Mouse (Mus musculus) kidney, embryonic 15.5 days (tissue): ENCODE results near the gene Btbd17. TPM values are rescaled to one million over a fixed set of nuclear protein-coding genes. Genes with fewer than 3 reads are reported as not detected.

ENCODE experiments used
- ATAC-seq: fragments of 200-750 bp; cut with Nextera tagmentation; replicated peaks from 2 replicates; pipeline ENCODE4 v1.8.0; 2017; ENCODE audit warnings: moderate TSS enrichment; ENCODE audit not compliant: low FRiP score
- H3K27ac ChIP-seq: fragments of 300-500 bp; sonication (generic); 2 replicates; pipeline ENCODE4 v1.5.1; 2015; ENCODE audit warnings: mild to moderate bottlenecking, inconsistent platforms
- H3K27me3 ChIP-seq: fragments of 300-500 bp; sonication (generic); 2 replicates; pipeline ENCODE4 v1.6.1; 2015; ENCODE audit warnings: inconsistent platforms
- H3K36me3 ChIP-seq: fragments of 300-500 bp; sonication (generic); 2 replicates; pipeline ENCODE4 v1.6.1; 2015; ENCODE audit warnings: inconsistent platforms
- H3K4me1 ChIP-seq: fragments of 300-500 bp; sonication (generic); 2 replicates; pipeline ENCODE4 v1.6.1; 2015; ENCODE audit warnings: inconsistent platforms
- H3K4me2 ChIP-seq: fragments of 300-500 bp; sonication (generic); 2 replicates; pipeline ENCODE4 v1.6.1; 2015; ENCODE audit warnings: moderate library complexity, mild to moderate bottlenecking, inconsistent platforms
- H3K4me3 ChIP-seq: fragments of 300-500 bp; sonication (generic); replicated peaks from 2 replicates; pipeline ENCODE4 v1.5.1; 2015; ENCODE audit warnings: mild to moderate bottlenecking, inconsistent platforms
- H3K9ac ChIP-seq: fragments of 300-500 bp; sonication (generic); 2 replicates; pipeline ENCODE4 v1.6.1; 2015; ENCODE audit warnings: mild to moderate bottlenecking, inconsistent platforms
- H3K9me3 ChIP-seq: fragments of 300-500 bp; sonication (generic); replicated peaks from 2 replicates; pipeline ENCODE4 v1.6.1; 2016; ENCODE audit warnings: inconsistent platforms
- WGBS: fragments of 180-500 bp; shearing (Covaris S2); methylation state at CpG from one replicate; pipeline ENCODE4 v1.1.7; 2015; ENCODE audit warnings: mixed read lengths; 5-methylcytosine and 5-hydroxymethylcytosine counted together
- polyA plus RNA-seq: library from polyadenylated mRNA; unstranded; fragments of >200 nt; fragmentation: Nextera tagmentation; extraction: Ambion mirVana; gene quantifications from 2 replicates; pipeline ENCODE4 v1.2.1, GENCODE M21; 2015

Gene Btbd17
- polyA plus RNA-seq, 1 experiment from 2014 or later = 1.5 TPM

- no peak overlapping the region for H3K4me2 ChIP-seq
- ATAC-seq = no peak
These were observed 6.2 kb upstream of the Btbd17 start for GRCm38 (mm10) chr11:114801906-114802305.

GRCm38 (mm10) chr11:114798624-114799023 is 2.9 kb upstream of the Btbd17 start, which contains the start of gene Gpr142:
Gpr142 (plus strand) TSS chr11:114798924.
- H3K27me3 ChIP-seq = peaks cover 7% of the 10 kb centered on the region
- no peak for ATAC-seq
- no peak within 1 kb of the TSS for H3K4me2 ChIP-seq
- WGBS = 95% methylated on average over 3 of the region's 3 CpGs
- H3K9ac ChIP-seq = no peak within 1 kb of the TSS
- no peak within 1 kb of the TSS for H3K27ac ChIP-seq
- H3K9me3 ChIP-seq = 0 out of 2 replicates have a peak, but pooled peaks cover 3% of the 10 kb centered on the region
- no peaks in the 10 kb centered on the region for H3K36me3 ChIP-seq
- no peak within 1 kb of the TSS for H3K4me3 ChIP-seq
- peaks cover 38% of the 10 kb centered on the region for H3K4me1 ChIP-seq

More at GRCm38 (mm10) chr11:114801906-114802305, 6.2 kb upstream of the Btbd17 start:
- no peaks in the 10 kb centered on the region for H3K36me3 ChIP-seq
- H3K27ac ChIP-seq = no peak overlapping the region
- no peaks in the 10 kb centered on the region for H3K27me3 ChIP-seq
- no peak overlapping the region for H3K4me3 ChIP-seq
- 96% methylated on average over 1 of the region's 1 CpGs for WGBS
- H3K9ac ChIP-seq = no peak overlapping the region
- 0 out of 2 replicates have a peak, but pooled peaks cover 3% of the 10 kb centered on the region for H3K9me3 ChIP-seq
- peaks cover 11% of the 10 kb centered on the region for H3K4me1 ChIP-seq

- no peaks in the 10 kb centered on the region for H3K36me3 ChIP-seq
- no peak for ATAC-seq
- H3K27ac ChIP-seq = no peak overlapping the region
- H3K27me3 ChIP-seq = peaks cover 14% of the 10 kb centered on the region
- H3K9ac ChIP-seq = no peak overlapping the region
- H3K4me2 ChIP-seq = no peak overlapping the region
- peaks cover 39% of the 10 kb centered on the region for H3K4me1 ChIP-seq
- 83% methylated on average over 3 of the region's 3 CpGs for WGBS
- 0 out of 2 replicates have a peak, but pooled peaks cover 3% of the 10 kb centered on the region for H3K9me3 ChIP-seq
- H3K4me3 ChIP-seq = no peak overlapping the region
These were observed 2.2 kb upstream of the Btbd17 start for GRCm38 (mm10) chr11:114797981-114798380.

- 91% methylated on average over 7 of the region's 7 CpGs for WGBS
- no peaks in the 10 kb centered on the region for H3K36me3 ChIP-seq
- no peak overlapping the region for H3K4me3 ChIP-seq
- H3K4me1 ChIP-seq = peaks cover 35% of the 10 kb centered on the region
- H3K4me2 ChIP-seq = no peak overlapping the region
- no peak overlapping the region for H3K27ac ChIP-seq
- 0 out of 2 replicates have a peak, but pooled peaks cover 3% of the 10 kb centered on the region for H3K9me3 ChIP-seq
- no peak overlapping the region for H3K9ac ChIP-seq
- ATAC-seq = no peak
- H3K27me3 ChIP-seq = peaks cover 22% of the 10 kb centered on the region
These were observed 1.4 kb upstream of the Btbd17 start for GRCm38 (mm10) chr11:114797176-114797575.

- Histone ChIP-seq H3K4me1 (peaks cover 51% of the 10 kb centered on the region), H3K9ac (no peak overlapping the region), H3K9me3 (no peaks in the 10 kb centered on the region), H3K4me3 (peak overlapping the region; percentile 39), H3K4me2 (peak overlapping the region; percentile 65), H3K36me3 (no peaks in the 10 kb centered on the region), H3K27ac (peak overlapping the region; percentile 66), H3K27me3 (peaks cover 41% of the 10 kb centered on the region)
- ATAC-seq = peak; percentile 86
- 3% methylated on average over 7 of the region's 7 CpGs for WGBS
These were observed 456 bp downstream of the Btbd17 start for GRCm38 (mm10) chr11:114795231-114795746.

GRCm38 (mm10) chr11:114794691-114795090 is 1.1 kb downstream of the Btbd17 start:
- peaks cover 46% of the 10 kb centered on the region for H3K27me3 ChIP-seq
- peak overlapping the region; percentile 54; the same call in 1 of the 2 replicates for H3K27ac ChIP-seq
- peak overlapping the region; percentile 65 for H3K4me2 ChIP-seq
- H3K9me3 ChIP-seq = no peaks in the 10 kb centered on the region
- H3K36me3 ChIP-seq = no peaks in the 10 kb centered on the region
- no peak for ATAC-seq
- no peak overlapping the region for H3K4me3 ChIP-seq
- H3K9ac ChIP-seq = no peak overlapping the region
- H3K4me1 ChIP-seq = peaks cover 56% of the 10 kb centered on the region
- WGBS = 48% methylated on average over 4 of the region's 4 CpGs

GRCm38 (mm10) chr11:114793868-114794545 is 1.7 kb downstream of the Btbd17 start:
- ATAC-seq = no peak
- peaks cover 53% of the 10 kb centered on the region for H3K27me3 ChIP-seq

GRCm38 (mm10) chr11:114792931-114793494 is 2.7 kb downstream of the Btbd17 start:
- ATAC-seq = no peak
- no peak overlapping the region for H3K27ac ChIP-seq
- WGBS = 58% methylated on average over 5 of the region's 5 CpGs
- H3K36me3 ChIP-seq = no peaks in the 10 kb centered on the region
- no peak overlapping the region for H3K4me3 ChIP-seq
- peaks cover 66% of the 10 kb centered on the region for H3K4me1 ChIP-seq
- H3K9me3 ChIP-seq = no peaks in the 10 kb centered on the region
- H3K9ac ChIP-seq = no peak overlapping the region
- H3K4me2 ChIP-seq = no peak overlapping the region
- peaks cover 63% of the 10 kb centered on the region for H3K27me3 ChIP-seq

More at GRCm38 (mm10) chr11:114793868-114794545, 1.7 kb downstream of the Btbd17 start:
- 62% methylated on average over 19 of the region's 19 CpGs for WGBS
- no peaks in the 10 kb centered on the region for H3K9me3 ChIP-seq
- H3K36me3 ChIP-seq = no peaks in the 10 kb centered on the region
- no peak overlapping the region for H3K4me2 ChIP-seq
- H3K9ac ChIP-seq = no peak overlapping the region
- no peak overlapping the region for H3K4me3 ChIP-seq
- H3K4me1 ChIP-seq = peaks cover 62% of the 10 kb centered on the region
- no peak overlapping the region for H3K27ac ChIP-seq

GRCm38 (mm10) chr11:114791891-114792411 is 3.8 kb downstream of the Btbd17 start:
- Histone ChIP-seq H3K4me1 (peaks cover 66% of the 10 kb centered on the region), H3K4me2 (peak overlapping the region; percentile 85), H3K36me3 (no peaks in the 10 kb centered on the region), H3K27me3 (peaks cover 74% of the 10 kb centered on the region), H3K27ac (no peak overlapping the region), H3K4me3 (peak overlapping the region; percentile 45), H3K9me3 (no peaks in the 10 kb centered on the region), H3K9ac (peak overlapping the region; percentile 36)
- ATAC-seq = no peak
- under 1% methylated on average over 59 of the region's 59 CpGs for WGBS

- peak overlapping the region; percentile 36 for H3K9ac ChIP-seq
- ATAC-seq = no peak
- H3K27me3 ChIP-seq = peaks cover 79% of the 10 kb centered on the region
These were observed 4.3 kb downstream of the Btbd17 start for GRCm38 (mm10) chr11:114791351-114791889.

GRCm38 (mm10) chr11:114790841-114791240 is 4.9 kb downstream of the Btbd17 start:
- Histone ChIP-seq H3K4me1 (peaks cover 68% of the 10 kb centered on the region), H3K36me3 (no peaks in the 10 kb centered on the region), H3K4me3 (peak overlapping the region; percentile 45; the same call in 1 of the 2 replicates), H3K27ac (no peak overlapping the region), H3K27me3 (peaks cover 85% of the 10 kb centered on the region), H3K9me3 (no peaks in the 10 kb centered on the region), H3K9ac (no peak overlapping the region), H3K4me2 (no peak overlapping the region)
- no peak for ATAC-seq
- 28% methylated on average over 4 of the region's 4 CpGs for WGBS

More at GRCm38 (mm10) chr11:114791351-114791889, 4.3 kb downstream of the Btbd17 start:
- Histone ChIP-seq H3K4me1 (peaks cover 69% of the 10 kb centered on the region), H3K4me3 (peak overlapping the region; percentile 45), H3K4me2 (peak overlapping the region; percentile 85), H3K27ac (no peak overlapping the region), H3K9me3 (no peaks in the 10 kb centered on the region), H3K36me3 (no peaks in the 10 kb centered on the region)
- WGBS = 3% methylated on average over 50 of the region's 50 CpGs

GRCm38 (mm10) chr11:114790171-114790570 is 5.6 kb downstream of the Btbd17 start:
- 70% methylated on average over 12 of the region's 12 CpGs for WGBS
- H3K4me3 ChIP-seq = no peak overlapping the region
- no peaks in the 10 kb centered on the region for H3K9me3 ChIP-seq

More at GRCm38 (mm10) chr11:114790171-114790570, 5.6 kb downstream of the Btbd17 start:
- H3K36me3 ChIP-seq = no peaks in the 10 kb centered on the region
- peaks cover 92% of the 10 kb centered on the region for H3K27me3 ChIP-seq
- peaks cover 62% of the 10 kb centered on the region for H3K4me1 ChIP-seq
- H3K9ac ChIP-seq = no peak overlapping the region
- no peak overlapping the region for H3K27ac ChIP-seq
- ATAC-seq = no peak
- H3K4me2 ChIP-seq = no peak overlapping the region
